Mouse (Mus musculus) brown adipose tissue, adult 24 weeks (tissue): Measurements from ENCODE around the gene Stpg3. TPM values are rescaled to one million over a fixed set of nuclear protein-coding genes. Genes with fewer than 3 reads are reported as not detected.
"Not testable (repeated sequence)": the region's sequence is repeated elsewhere in the genome, so short reads cannot be mapped to it uniquely, and the experiment has no call there.

Experiments
- H3K27ac ChIP-seq: fragments of 200-500 bp; replicated peaks from 2 replicates; pipeline ENCODE4 v1.5.1; 2012; ENCODE audit warnings: low read depth, mild to moderate bottlenecking, low read length
- H3K4me1 ChIP-seq: fragments of 200-500 bp; 2 replicates; pipeline ENCODE4 v1.6.1; 2012; ENCODE audit warnings: low read length, mixed read lengths; ENCODE audit not compliant: control insufficient read depth, insufficient read depth, insufficient read length
- H3K4me3 ChIP-seq: fragments of 200-500 bp; 2 replicates; pipeline ENCODE4 v1.5.1; 2012; ENCODE audit warnings: low read depth, mild to moderate bottlenecking, low read length, moderate library complexity; ENCODE audit not compliant: insufficient read depth
- polyA plus RNA-seq: library from polyadenylated mRNA; stranded (reverse); fragments of >200 nt; gene quantifications from 2 replicates; pipeline ENCODE4 v1.2.4, GENCODE M21; 2012; ENCODE audit not compliant: missing spikeins, insufficient read depth, insufficient read length

The Stpg3 gene
- not detected in 2 replicates for polyA plus RNA-seq

DNA sequence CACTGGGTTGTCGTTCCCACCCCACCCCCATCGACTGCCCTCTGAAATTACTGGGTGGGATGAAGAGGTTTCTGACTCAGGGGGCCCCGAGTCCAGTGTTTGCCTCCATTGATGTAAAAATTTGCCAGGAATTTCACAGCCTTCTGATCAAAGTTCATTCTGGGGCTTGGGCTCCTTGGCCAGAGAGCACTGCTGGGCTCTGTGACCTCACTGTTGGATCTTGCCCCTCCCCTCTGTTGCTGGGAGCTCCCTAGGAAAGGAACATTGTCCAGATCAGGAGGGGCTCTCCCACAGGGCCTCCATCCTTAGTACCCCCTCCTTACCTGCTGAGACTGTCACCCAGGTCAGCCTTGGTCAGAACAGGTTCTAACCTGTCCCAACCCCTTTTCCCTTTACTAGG is at the start of gene Stpg3:
TSS of gene Stpg3 (minus strand) at position 194 of the 400 bp plus-strand sequence.
- Histone ChIP-seq H3K4me1 (peaks cover 10% of the 10 kb centered on the region), H3K4me3 (no peak within 1 kb of the TSS), H3K27ac (no peak within 1 kb of the TSS)

DNA sequence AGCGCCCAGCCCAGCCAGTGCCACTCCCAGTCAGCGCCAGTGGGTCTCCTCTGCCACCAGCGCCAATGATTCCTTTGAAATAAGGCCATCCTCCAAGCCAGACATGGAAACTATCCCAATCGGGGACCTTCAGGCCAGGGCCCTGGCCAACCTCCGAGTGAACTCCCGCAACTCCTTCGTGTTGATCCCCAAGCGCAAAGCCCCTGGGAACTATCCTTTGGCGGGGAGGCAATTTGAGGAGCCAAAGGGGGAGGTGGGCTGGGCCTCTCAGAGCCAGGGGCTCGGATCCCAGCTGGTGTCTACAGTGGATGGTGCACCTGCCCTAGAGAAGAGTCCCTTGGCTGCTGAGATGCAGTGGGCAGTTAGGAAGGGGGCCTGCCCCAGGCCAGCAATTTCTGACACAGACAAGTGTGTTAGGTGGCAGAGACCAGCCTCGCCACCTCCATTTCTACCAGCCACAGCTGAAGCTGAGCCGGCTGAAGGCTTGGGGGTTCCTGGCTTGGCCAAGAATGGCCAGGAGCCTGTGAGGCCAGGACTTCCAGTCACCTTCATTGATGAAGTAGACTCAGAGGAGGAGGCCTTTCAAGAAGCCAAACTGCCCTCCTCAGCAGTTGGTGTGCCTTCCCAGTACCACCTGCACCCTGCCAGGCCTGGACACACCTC is 49.3 kb upstream of the Stpg3 start:
- peak overlapping the region; percentile 63 for H3K4me3 ChIP-seq
- no peak overlapping the region for H3K27ac ChIP-seq
- peaks cover 37% of the 10 kb centered on the region for H3K4me1 ChIP-seq

DNA sequence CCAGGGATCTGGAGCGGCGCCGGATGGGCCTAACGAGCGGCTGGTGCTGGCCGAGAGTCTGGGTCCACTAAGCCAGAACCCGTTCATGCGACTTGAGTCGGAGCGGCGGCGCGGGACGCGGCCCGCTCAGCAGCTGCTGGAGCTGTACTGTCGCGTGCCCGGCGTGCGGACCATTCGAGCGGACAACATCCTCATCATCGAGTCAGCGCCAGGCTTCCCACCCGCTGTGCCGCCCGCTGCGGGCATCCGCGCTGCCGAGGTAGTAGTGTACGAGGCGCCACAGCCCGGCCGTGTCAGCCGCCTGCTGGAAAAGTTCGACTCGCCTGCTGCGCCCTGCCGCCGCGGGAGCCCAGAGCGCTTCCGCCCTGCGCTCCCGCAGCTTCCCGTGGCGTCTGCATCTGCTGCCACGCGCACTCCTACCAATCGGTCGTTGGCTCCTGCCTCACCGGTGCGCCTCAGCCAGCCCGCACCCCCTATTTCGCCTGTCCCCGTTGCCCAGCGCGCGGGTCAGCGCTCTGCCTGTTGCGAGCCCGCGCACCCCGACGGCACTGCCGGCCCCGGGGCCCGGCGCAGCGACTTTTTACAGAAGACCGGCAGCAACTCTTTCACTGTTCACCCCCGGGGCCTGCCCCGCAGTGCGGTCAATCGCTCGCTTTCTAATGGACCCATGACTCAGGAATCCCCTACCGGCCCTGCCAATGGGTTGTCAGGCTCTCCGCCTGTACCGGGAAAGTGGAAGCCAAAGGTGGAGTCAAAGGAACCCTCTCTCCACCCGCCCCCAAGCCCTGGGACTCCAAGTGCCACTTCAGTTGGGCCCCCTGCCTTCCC is 48.6 kb upstream of the Stpg3 start:
- H3K27ac ChIP-seq: no peak overlapping the region
- H3K4me3 ChIP-seq: peak overlapping the region; percentile 63
- peaks cover 37% of the 10 kb centered on the region for H3K4me1 ChIP-seq

DNA sequence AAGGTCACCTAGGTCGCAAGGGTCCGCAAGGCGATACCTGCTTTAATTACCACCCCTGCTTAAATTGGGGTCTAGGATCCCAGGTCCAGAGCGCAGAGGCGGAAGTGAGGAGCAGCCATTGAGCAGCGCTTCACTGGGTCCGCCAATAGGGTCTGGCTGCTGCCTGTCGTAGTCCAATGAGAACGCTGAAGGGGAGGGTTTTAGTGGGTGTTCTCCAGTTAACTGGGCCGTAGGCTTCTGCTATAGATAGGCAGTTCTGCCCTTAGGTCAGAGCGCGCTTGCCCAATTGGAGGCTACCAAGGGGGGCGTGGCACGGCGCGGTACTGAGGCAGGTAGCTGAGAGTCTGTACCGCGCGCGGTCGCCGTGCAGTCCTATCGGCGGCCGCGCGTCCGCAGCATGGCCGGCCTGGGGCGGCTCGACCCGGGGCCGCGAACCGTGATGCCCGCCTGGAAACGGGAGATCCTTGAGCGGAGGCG is 47.9 kb upstream of the Stpg3 start, which contains the start of gene Tprn:
TSS of gene Tprn (plus strand) at position 328 of the 477 bp plus-strand sequence.
- Histone ChIP-seq H3K27ac (no peak within 1 kb of the TSS; the same call in 1 of the 2 replicates), H3K4me1 (peaks cover 37% of the 10 kb centered on the region), H3K4me3 (peak within 1 kb of the TSS; percentile 63)

DNA sequence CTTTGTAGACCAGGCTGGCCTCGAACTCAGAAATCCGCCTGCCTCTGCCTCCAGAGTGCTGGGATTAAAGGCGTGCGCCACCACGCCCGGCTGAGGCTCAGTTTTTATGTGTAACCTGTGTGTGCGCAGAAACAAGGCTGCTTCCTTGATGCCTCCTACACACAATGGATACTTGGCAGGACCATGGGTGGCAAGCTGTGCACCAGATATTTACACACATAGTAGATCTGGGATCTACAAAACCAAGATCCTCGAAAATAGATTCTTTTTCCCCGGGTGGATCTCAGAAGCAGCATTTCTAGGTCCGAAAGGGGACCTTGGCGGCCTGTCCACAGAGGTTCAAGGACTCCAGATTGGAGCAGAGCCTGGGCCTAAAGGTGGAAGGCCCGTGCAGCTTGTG is 47.4 kb upstream of the Stpg3 start:
- H3K27ac ChIP-seq: no peak overlapping the region; the same call in 1 of the 2 replicates
- H3K4me1 ChIP-seq: peaks cover 32% of the 10 kb centered on the region
- H3K4me3 ChIP-seq: peak overlapping the region; percentile 58

DNA sequence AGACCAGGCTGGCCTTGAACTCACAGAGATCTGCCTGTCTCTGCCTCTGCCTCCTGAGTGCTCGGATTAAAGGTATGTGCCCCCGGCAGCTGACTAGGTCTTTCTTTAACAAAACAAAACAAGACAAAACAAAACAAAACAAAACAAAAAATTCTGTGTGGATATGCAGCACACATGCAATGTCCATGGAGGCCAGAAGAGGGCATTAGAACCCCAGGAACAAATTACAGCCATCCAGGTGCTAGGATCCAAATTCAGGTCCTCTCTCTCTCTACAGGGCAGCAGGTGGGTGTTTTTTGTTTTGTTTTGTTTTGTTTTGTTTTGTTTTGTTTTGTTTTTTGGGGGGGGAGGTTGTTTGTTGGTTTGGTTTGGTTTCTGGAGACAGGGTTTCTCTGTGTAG is 44.5 kb upstream of the Stpg3 start:
- Histone ChIP-seq H3K27ac (no peak overlapping the region), H3K4me3 (no peak overlapping the region), H3K4me1 (peaks cover 7% of the 10 kb centered on the region)

DNA sequence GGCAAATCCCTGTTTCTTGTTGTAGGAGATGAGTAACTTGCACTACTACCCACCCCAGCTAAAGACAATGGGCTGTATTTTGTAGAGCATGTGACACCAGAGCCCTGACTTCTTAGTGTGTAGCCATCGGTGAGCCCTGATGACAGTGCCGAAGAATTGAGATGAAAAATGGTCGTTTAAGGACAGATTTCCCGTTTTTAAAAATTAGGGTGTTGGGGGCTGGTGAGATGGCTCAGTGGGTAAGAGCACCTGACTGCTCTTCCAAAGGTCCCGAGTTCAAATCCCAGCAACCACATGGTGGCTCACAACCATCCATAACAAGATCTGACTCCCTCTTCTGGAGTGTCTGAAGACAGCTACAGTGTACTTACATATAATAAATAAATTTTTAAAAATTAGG is 42.8 kb upstream of the Stpg3 start:
- H3K4me3 ChIP-seq, H3K27ac ChIP-seq, H3K4me1 ChIP-seq: not testable (repeated sequence)

DNA sequence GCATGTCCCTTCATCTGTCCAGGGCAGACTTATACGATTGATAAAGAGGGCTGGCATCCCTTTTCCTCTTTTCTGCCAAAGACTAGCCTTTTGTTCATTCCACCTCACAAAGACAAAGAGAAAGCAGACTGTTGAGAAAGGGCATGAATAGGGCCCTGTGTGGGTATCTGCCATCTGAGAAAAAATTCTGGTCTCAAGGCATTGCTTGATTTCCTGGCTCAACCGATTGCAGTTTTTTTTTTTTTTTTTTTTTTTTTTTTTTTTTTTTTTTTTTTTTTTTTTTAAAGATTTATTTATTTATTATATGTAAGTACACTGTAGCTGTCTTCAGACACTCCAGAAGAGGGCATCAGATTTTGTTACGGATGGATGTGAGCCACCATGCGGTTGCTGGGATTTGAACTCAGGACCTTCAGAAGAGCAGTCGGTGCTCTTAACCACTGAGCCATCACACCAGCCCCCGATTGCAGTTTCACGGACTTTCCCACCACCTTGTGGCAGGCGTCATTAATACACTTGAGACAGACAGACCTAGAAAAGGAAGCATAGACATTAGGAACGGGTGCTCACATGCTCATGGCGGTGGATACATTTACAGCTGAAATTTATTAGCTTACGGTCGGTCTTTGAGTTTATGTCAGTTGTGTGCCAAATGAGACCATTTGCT is 42.1 kb upstream of the Stpg3 start:
- peak overlapping the region; percentile 30; the same call in 1 of the 2 replicates for H3K4me3 ChIP-seq
- not testable (repeated sequence) for H3K27ac ChIP-seq, H3K4me1 ChIP-seq

DNA sequence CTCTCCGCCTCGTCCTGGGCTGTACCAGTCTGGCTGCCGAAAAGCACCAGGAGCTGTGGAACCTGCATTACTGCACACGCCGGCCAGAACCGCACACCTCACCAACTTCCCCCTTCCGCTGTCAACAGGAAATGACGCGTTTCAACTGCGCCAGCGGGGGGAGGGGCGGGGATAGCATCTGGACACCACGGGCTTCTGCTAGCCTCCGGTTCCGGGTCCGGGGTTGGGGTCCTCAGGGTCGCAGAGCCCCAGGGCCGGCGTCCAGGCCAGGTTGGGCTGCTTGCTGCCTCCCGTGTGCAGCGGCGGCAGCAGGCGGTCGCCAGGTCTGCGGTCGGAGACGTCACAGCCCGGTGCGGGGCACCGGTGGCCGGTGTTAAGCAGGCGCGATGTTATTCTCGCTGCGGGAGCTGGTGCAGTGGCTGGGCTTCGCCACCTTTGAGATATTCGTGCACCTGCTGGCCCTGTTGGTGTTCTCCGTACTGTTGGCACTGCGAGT is 40.9 kb upstream of the Stpg3 start, which contains the start of gene Tmem203:
TSS of gene Tmem203 (plus strand) at position 156 of the 496 bp plus-strand sequence.
- Histone ChIP-seq H3K27ac (peak within 1 kb of the TSS; percentile 59; the same call in 1 of the 2 replicates), H3K4me1 (no peaks in the 10 kb centered on the region), H3K4me3 (peak within 1 kb of the TSS; percentile 98)

DNA sequence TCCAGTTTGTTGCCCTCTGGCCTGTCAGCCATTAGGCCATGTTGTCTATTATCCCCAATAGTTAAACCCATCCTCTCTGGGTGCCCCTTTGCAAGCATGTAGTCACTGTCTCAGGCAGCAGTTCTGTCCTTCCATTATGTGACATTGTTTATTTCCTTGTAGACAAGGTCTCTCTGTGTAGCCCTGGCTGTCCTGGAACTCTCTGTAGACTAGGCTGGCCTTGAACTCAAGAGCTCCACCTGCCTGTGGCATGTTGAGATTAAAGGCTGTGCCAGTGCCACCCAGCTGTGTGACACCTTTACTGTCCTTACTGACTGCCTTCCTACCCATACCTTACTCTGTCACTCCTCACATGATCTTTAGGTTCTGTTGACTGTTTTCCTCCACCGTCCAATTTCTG is 37.9 kb upstream of the Stpg3 start:
- no peaks in the 10 kb centered on the region for H3K4me1 ChIP-seq
- no peak overlapping the region for H3K4me3 ChIP-seq
- H3K27ac ChIP-seq: no peak overlapping the region

DNA sequence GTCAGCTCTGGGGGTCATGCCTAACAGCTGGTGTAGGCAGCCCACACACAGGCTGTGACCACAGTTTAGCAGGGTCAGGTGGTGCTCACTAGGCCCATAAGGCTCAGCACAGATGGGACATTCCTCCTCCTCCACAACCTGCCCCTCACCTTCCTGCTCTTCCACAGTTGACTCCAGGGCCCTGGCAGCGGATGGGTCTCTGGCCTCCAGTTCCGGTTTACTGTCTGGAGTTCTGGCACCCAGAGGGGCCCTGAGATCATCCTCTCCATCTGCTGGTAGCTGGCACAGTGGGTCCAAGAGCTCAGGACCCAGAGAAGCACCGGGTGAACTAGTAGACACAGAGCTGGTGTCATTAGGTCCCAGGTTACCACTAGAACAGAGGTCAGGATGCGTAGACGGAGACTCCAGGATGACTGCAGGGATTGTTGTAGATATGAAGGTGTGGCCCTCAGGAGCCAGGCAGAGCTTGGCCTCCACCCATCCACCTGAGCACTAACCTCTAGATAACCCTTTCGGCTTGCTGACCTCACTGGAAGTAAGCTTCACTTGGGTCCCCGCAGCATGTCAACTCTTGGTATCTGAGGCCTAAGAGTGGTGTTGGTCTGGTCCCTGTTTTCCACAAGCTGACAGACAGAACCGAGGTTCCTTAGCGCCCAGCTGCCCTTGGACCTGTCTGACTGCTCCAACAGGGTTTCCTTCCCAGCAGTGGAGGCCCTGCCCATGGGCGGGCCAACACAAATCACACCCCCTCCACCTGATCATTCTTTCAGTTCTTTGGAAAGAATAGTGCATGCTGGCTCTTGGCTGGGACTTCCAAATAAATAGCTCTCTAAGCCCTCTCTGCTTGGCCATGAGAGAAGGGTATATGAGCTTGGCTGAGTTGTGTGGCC is 32.0 kb upstream of the Stpg3 start, which contains the start of gene AL732309.1:
TSS of gene AL732309.1 (minus strand) at position 681 of the 890 bp plus-strand sequence.
- Histone ChIP-seq H3K4me3 (no peak within 1 kb of the TSS), H3K27ac (no peak within 1 kb of the TSS), H3K4me1 (peaks cover under 1% of the 10 kb centered on the region; the same call in 1 of the 2 replicates)

DNA sequence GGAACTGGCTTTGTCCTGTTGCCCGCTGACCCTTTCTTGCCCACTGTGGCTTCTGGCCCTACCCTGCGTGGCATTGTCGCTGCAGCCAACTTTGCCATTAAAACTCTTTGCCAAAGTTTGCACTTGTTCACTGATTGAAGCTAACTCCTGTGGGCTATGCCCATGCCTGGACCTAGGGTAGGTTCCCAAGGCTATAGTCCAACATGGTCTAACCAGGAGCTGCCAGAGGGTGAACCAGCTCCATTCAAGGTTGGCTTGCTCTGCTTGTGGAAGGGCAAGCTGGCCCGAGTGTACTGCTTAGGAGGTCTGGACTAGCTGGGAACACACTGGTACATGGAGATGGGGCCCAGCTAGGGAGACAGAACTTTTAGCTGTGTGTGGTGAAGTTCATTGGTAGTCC is 29.7 kb upstream of the Stpg3 start:
- H3K4me3 ChIP-seq: no peak overlapping the region
- H3K4me1 ChIP-seq: peaks cover 3% of the 10 kb centered on the region; the same call in 1 of the 2 replicates
- no peak overlapping the region for H3K27ac ChIP-seq

DNA sequence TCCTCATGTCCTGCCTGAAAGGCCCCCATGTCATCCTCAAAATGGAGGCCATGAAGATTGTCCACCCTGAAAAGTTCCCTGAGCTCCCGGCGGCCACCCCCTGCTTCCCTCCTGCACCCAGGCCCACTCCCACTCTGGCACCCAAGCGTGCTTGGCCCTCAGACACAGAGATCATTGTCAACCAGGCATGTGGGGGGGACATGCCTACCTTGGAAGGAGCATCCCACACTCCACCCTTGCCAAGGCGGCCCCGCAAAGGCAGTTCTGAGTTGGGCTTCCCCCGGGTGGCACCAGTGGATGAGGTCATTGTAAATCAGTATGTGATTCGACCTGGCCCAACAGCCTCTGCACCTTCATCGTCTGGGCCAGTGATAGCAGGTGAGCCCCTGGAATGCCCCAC is 28.9 kb upstream of the Stpg3 start:
- no peak overlapping the region for H3K4me3 ChIP-seq
- H3K27ac ChIP-seq: no peak overlapping the region
- peaks cover 3% of the 10 kb centered on the region; the same call in 1 of the 2 replicates for H3K4me1 ChIP-seq

DNA sequence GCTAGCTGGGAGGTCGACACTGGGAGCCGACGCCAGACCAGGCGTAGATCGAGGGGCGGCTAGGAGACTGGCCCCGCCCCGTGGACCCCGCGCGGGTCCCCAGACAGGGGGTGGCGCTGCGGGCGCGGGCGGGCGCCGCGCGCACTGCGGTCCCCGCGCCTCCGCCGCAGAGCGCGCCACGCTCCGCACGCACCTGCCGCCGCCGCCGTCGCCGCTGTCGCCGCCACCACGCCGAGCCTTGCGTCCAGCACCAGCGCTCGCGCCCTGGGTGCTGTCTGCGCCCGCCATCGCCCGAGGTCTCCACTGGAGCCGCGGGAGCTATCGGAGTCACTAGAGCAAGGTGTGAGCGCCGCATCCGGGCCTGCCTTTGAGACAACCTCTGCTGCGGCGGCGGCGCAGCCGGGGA is 27.7 kb upstream of the Stpg3 start, which contains the start of the genes Rnf208 and Cysrt1:
TSS of gene Rnf208 (plus strand) at position 155 of the 406 bp plus-strand sequence.
TSS of gene Cysrt1 (minus strand) at position 352 of the 406 bp plus-strand sequence.
- Histone ChIP-seq H3K4me1 (peaks cover 3% of the 10 kb centered on the region; the same call in 1 of the 2 replicates), H3K27ac (no peak within 1 kb of the TSS), H3K4me3 (peak within 1 kb of the TSS; percentile 57)
